Mouse (Mus musculus) fibroblast of lung, adult 2 months (primary cell): Measurements from ENCODE around the gene Fads2.
A peak's percentile ranks its signal among the peaks of the same experiment; 100 is the strongest.

Experiments used
- DNase-seq: peaks from one replicate; pipeline ENCODE4 v3.0.0-alpha.2; 2011; ENCODE audit warnings: low read depth

Fads2 gene

GRCm38 (mm10) chr19:10102054-10102700 is 631 bp upstream of the Fads2 start:
- DNase-seq = no peak

- DNase-seq = no peak
These were observed 895 bp downstream of the Fads2 start for GRCm38 (mm10) chr19:10100631-10101071.

- no peak for DNase-seq
These were observed 3.7 kb downstream of the Fads2 start for GRCm38 (mm10) chr19:10097826-10098225.

GRCm38 (mm10) chr19:10096371-10096876 is 5.1 kb downstream of the Fads2 start:
- no peak for DNase-seq

- no peak for DNase-seq
These were observed 6.9 kb downstream of the Fads2 start for GRCm38 (mm10) chr19:10094695-10095094.

GRCm38 (mm10) chr19:10093829-10094228 is 7.7 kb downstream of the Fads2 start:
- no peak for DNase-seq

GRCm38 (mm10) chr19:10086976-10087375 is 14.6 kb downstream of the Fads2 start:
- peak; percentile 72 for DNase-seq

- DNase-seq = no peak
These were observed 16.1 kb downstream of the Fads2 start for GRCm38 (mm10) chr19:10085454-10085853.

GRCm38 (mm10) chr19:10082105-10082504 is 19.4 kb downstream of the Fads2 start:
- DNase-seq = no peak

- DNase-seq = no peak
These were observed 21.2 kb downstream of the Fads2 start for GRCm38 (mm10) chr19:10080384-10080783.

GRCm38 (mm10) chr19:10078392-10078791 is 23.2 kb downstream of the Fads2 start:
- DNase-seq = no peak

GRCm38 (mm10) chr19:10073145-10073544 is 28.4 kb downstream of the Fads2 start:
- no peak for DNase-seq

GRCm38 (mm10) chr19:10071892-10072291 is 29.7 kb downstream of the Fads2 start:
- DNase-seq = no peak

- peak; percentile 82 for DNase-seq
These were observed 30.4 kb downstream of the Fads2 start for GRCm38 (mm10) chr19:10071166-10071565.

- DNase-seq = no peak
These were observed 31.2 kb downstream of the Fads2 start for GRCm38 (mm10) chr19:10070186-10070980.

- no peak for DNase-seq
These were observed 33.8 kb downstream of the Fads2 start for GRCm38 (mm10) chr19:10067701-10068100.

GRCm38 (mm10) chr19:10066502-10066901 is 35.0 kb downstream of the Fads2 start:
- DNase-seq = no peak

GRCm38 (mm10) chr19:10066189-10066500 is 35.4 kb downstream of the Fads2 start:
- no peak for DNase-seq

GRCm38 (mm10) chr19:10065465-10066188 is 35.9 kb downstream of the Fads2 start:
- DNase-seq = no peak

- no peak for DNase-seq
These were observed 37.2 kb downstream of the Fads2 start for GRCm38 (mm10) chr19:10064173-10065012.

GRCm38 (mm10) chr19:10062862-10063261 is 38.7 kb downstream of the Fads2 start:
- DNase-seq = no peak

GRCm38 (mm10) chr19:10062292-10062691 is 39.3 kb downstream of the Fads2 start:
- DNase-seq = no peak
